8 mouse cellular contexts compared by ENCODE assay signal in the genomic region with DNA sequence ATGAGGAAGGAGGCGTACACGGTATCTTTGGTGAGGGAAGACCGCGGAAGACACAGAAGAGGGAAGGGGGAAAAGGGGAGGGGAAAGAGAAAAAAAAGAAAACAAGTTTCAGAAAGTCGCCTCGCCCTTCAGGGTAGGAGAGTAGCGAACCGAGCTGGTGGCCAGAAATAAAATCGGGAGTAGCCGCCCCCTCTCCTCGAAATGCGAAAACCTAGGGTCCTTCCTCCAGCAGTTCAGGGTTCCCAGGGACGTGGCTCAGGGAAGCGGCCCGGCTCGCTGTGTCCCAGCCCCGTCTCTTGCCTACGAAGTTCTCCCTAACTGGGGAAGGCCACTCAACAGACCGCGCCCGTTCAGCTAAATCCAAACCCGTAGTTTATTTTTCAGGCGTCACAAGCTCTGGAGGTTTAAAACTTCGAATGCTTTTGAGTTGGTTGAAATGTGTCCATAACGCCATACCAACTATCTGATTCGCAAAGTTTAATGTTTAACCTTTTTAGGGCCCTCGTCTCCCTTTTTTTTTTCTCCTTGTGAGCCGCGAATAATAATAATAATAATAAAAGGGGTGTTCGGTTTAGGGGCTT. TPM values are rescaled to one million over a fixed set of nuclear protein-coding genes. Genes with fewer than 3 reads are reported as not detected.
A peak's percentile ranks its signal among the peaks of the same experiment; 100 is the strongest.
DNase-seq lines count a peak whose midpoint lies in the region; ATAC-seq and TF ChIP-seq lines count a peak whose summit lies in the region.

No protein-coding gene starts in this region.

- H3K4me3 ChIP-seq in lung, embryonic 14.5 days (ENCODE audit: low read depth, low read length): peak overlapping the region; percentile 90
- H3K4me3 ChIP-seq in olfactory bulb, adult 2 months (ENCODE audit: insufficient read depth, low read depth, low read length): peak overlapping the region; percentile 74

- H3K9me3 ChIP-seq in lung, embryonic 14.5 days (ENCODE audit: low read depth, low read length): no peaks in the 10 kb centered on the region

- under 1% methylated on average over 30 of the region's 30 CpGs for WGBS in lung, embryonic 14.5 days
- WGBS in olfactory bulb, adult 2 months: under 1% methylated on average over 30 of the region's 30 CpGs

- peak overlapping the region; percentile 97 for H3K4me2 ChIP-seq in lung, embryonic 14.5 days

- peak overlapping the region; percentile 100 for H3K27ac ChIP-seq in lung, embryonic 14.5 days (ENCODE audit: low read depth)
- peak overlapping the region; percentile 95 for H3K27ac ChIP-seq in olfactory bulb, adult 2 months (ENCODE audit: insufficient read depth, low read depth, low read length)

- no peak for TF ChIP-seq POLR2A in olfactory bulb, adult 2 months (IDR thresholded peaks at IDR 0.05; ENCODE audit: insufficient read depth, low read depth, low read length)

- peak overlapping the region; percentile 100 for H3K9ac ChIP-seq in lung, embryonic 14.5 days

- no peaks in the 10 kb centered on the region for H3K27me3 ChIP-seq in lung, embryonic 14.5 days (ENCODE audit: insufficient read depth, low read length)

- TF ChIP-seq CTCF in lung, embryonic 14.5 days (IDR thresholded peaks at IDR 0.05; ENCODE audit: low read depth): no peak
- TF ChIP-seq CTCF in olfactory bulb, adult 2 months (IDR thresholded peaks at IDR 0.05; ENCODE audit: insufficient read depth, low read depth, low read length): no peak

- H3K36me3 ChIP-seq in lung, embryonic 14.5 days (ENCODE audit: insufficient read depth): peaks cover 25% of the 10 kb centered on the region

- peak; percentile 49 for DNase-seq in ovary, postnatal 36 days (ENCODE audit: low spot score)
- no peak for DNase-seq in ovary, postnatal 14 days (ENCODE audit: low spot score)
- peak; percentile 40 for DNase-seq in cerebellum, adult 9-11 months
- peak; percentile 53 to 78 for DNase-seq in heart, adult 18-20 months
- DNase-seq in kidney, adult 11 months: peak; percentile 51
- DNase-seq in lung, embryonic 14.5 days: peak; percentile 64
- DNase-seq in layer of hippocampus, adult 8-10 months (ENCODE audit: low spot score in 2 of 2): no peak

- no peak for ATAC-seq in lung, embryonic 14.5 days (ENCODE audit: insufficient read depth)

- peaks cover 20% of the 10 kb centered on the region for H3K4me1 ChIP-seq in lung, embryonic 14.5 days (ENCODE audit: insufficient read depth)
- H3K4me1 ChIP-seq in olfactory bulb, adult 2 months (ENCODE audit: control insufficient read depth, insufficient read depth, low read length): peaks cover 25% of the 10 kb centered on the region

RNA-seq across cellular contexts. Expression of gene Tnrc18, which starts 2.0 kb away (rescaled TPM):
- 10 to 100 TPM; 39.2 to 48.2 TPM for total RNA-seq in heart, adult 18-20 months (2021)
- 38.4 and 40.4 TPM in 2 replicates for polyA plus RNA-seq in lung, embryonic 14.5 days (2014; fragmentation: Nextera tagmentation; extraction: Ambion mirVana)
- polyA plus RNA-seq in olfactory bulb, adult 2 months (2012; ENCODE audit: insufficient read depth, insufficient read length, low replicate concordance, missing spikeins): not detected in 2 replicates
- total RNA-seq in layer of hippocampus, adult 8-10 months (2022): 100 to 1,000 TPM; 131 to 153 (median 136) TPM

Comparison
In these comparisons a context has a peak if more than half of its experiments do, and no peak if none do; other contexts are left out.
1. DNase-seq: peak in ovary, postnatal 36 days (single experiment), cerebellum, adult 9-11 months (single experiment), heart, adult 18-20 months (2 of 2), kidney, adult 11 months (single experiment) and lung, embryonic 14.5 days (single experiment); none in ovary, postnatal 14 days (single experiment) and layer of hippocampus, adult 8-10 months (0 of 2).